Mouse (Mus musculus) heart, adult 9 months (tissue): ENCODE measurements around the gene Mylk4.

ENCODE experiments used
- DNase-seq, 2 experiments: peaks; one replicate each; pipeline ENCODE4 v3.0.0; 2022; ENCODE audit warnings: low spot score in 2 of 2

Gene Mylk4

DNA sequence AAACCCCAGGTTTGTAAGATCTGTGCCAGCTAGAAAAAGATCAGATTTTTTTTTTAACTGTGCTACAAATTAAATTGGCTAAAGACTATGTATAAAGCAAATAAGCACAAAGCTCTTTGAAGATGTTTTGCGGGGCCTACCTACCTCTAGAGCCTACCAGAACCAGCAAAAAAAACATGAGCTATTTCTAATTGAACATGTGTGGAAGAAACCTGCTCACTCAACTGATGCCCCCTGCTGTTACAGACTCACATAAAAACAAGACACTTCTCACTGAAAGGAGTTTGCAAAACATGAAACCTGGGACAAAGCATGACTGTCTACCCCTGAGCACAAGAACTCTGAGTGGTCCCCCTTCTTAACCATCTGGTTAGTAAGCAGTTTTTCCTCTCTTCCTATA, 13.3 kb upstream of the Mylk4 start:
- DNase-seq: no peak

GRCm38 (mm10) chr13:32795166-32795565, 11.4 kb upstream of the Mylk4 start:
- no peak for DNase-seq

- DNase-seq: peak; percentile 77 to 83
Measured at GRCm38 (mm10) chr13:32794619-32795018, 10.9 kb upstream of the Mylk4 start.

- DNase-seq: no peak
Measured at GRCm38 (mm10) chr13:32789781-32790180, 6.0 kb upstream of the Mylk4 start.

DNA sequence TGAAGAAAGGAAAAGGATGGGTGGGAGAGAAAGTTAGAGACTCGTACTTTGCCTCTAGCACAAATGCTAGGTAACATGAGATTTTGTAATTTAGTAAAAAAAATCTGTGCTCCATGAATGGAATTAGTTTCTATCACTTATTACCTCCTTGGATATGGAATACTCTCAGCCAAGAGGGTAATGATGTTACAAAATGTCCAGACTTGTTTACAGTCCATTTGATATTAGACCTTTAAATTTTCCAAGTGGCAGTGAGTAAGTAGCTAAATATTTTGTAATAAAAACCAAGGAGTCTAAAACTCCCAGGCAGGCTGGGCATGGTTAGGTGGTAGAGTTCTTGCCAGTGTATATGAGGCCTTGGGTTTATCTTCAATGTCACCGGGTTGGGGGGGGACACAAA, 3.8 kb upstream of the Mylk4 start:
- no peak for DNase-seq

DNA sequence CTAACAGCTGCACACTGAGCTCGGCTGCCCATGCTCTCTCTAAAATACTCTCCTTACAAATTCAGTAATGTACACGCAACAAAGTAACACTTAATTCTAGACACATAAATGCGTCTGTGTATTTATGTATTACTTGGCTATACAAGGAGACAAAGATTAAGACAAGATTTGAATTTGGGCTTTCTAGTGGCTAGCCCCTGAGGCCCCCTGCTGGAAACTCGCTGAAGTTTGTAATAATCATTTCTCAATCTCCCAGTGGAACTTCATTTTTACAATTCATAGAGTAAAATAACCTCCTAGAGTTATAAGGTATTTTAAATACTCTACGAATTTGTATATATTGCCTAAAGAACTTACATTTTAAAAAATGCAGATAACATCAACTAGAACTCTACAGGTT, 699 bp downstream of the Mylk4 start:
- no peak for DNase-seq

DNA sequence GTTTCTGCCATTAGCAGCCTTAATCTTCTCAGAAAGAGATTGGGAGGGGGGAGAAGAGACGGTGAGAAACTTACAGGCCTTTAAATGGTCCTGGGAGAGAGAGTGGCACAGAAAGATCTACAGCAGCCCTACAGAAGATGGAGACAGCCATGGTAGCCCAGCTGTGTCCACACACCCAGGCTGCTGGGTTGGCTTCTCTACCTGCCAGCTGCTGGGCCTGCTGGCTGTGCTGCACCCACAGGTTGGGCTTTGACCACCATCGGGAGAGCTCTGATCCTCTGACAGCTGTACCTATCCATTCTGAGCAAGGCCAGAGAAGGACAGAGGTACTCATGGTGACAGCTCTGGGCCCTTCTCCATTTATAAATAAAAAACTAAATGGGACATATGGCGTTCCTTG, 4.9 kb downstream of the Mylk4 start:
- no peak for DNase-seq

GRCm38 (mm10) chr13:32776350-32776749, 7.4 kb downstream of the Mylk4 start:
- peak; percentile 38 to 63 for DNase-seq

DNA sequence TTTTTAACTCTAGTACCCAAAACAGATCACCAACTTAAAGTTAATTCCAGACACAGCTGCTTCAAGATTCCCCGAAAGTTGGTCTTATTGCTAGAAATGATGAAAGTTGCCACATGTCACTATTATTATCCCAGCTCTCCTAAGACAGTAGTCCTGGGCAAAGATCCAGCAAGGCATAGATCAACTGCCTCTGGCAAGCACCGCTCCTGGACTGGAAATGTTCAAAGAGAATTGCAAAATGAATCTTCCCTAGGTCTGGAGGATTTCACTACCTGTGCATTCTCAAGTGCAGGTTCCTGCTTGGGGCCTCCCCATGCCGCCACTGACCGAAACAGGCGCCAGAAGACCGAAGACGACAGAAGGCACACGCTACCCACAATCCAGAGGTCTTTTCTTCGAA, 7.9 kb downstream of the Mylk4 start:
- DNase-seq: no peak

- DNase-seq: no peak
Measured at GRCm38 (mm10) chr13:32769960-32770359, 13.8 kb downstream of the Mylk4 start.

- DNase-seq: peak in 1 of 2 experiments; percentile 48
Measured at GRCm38 (mm10) chr13:32768104-32768503, 15.7 kb downstream of the Mylk4 start.

DNA sequence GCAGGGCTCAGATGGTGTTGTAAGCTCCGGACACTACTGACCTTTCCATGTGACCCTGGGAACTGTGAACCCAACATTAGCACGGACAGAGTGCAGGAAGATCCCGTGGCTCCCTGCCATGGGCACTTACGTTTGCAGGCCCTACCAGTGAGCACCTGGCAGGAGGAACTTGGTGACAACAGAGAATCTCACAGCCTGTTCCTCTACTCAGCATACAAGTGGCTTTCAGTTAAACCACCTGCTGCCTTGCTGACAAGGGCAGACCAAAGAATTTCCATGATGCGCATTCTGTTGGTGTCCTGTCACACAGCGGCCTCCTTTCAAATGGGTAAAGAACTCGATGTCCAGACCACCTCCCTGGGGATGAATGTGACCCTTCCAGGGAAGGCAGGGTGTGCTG, 19.3 kb downstream of the Mylk4 start:
- DNase-seq: peak; percentile 82 to 86

DNA sequence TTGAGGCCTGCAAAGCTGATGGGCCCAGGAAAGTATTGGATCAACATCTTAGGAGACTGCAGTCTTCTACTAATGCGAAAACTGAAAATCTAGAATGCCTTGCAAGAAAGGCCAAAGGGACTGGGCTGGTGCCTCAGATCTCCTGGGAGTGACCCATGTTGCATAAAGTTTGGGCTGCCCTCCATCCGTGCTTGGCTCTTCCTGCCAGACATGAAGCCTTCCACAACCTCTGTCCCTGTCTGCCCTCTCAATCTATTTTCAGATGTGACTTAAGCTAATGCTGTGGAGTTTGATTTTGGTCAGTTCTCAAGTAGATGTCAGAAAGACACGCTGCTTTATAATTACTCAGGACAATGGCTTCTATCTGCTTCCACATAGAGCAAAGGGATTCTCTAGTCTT, 20.6 kb downstream of the Mylk4 start:
- DNase-seq: peak; percentile 74 to 76

- DNase-seq: no peak
Measured at GRCm38 (mm10) chr13:32760795-32761194, 23.0 kb downstream of the Mylk4 start.

DNA sequence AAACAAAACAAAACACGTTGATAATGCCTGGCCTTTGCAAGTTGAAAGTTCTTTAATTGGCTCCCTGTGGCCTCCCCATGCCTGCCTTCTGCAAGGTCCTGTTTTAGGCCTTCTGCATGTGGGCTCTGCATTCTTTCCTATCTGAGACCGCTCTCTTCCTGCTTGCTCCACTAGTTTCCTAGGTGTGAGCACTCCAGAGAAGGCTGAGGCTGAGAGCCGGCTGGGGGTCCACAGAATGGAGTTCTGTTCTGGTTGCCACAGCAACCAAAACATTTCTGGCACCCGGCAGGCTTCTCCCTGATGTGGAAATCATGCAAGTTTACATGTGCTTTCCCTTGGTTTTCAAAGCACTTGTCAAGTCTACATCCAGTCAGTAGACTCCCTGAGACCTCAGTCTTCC, 24.7 kb downstream of the Mylk4 start:
- no peak for DNase-seq

GRCm38 (mm10) chr13:32752066-32752657, 31.6 kb downstream of the Mylk4 start:
- DNase-seq: no peak

- no peak for DNase-seq
Measured at GRCm38 (mm10) chr13:32750507-32750906, 33.2 kb downstream of the Mylk4 start.

GRCm38 (mm10) chr13:32748421-32748820, 35.3 kb downstream of the Mylk4 start:
- no peak for DNase-seq

- DNase-seq: no peak
Measured at GRCm38 (mm10) chr13:32741161-32741560, 42.6 kb downstream of the Mylk4 start.

DNA sequence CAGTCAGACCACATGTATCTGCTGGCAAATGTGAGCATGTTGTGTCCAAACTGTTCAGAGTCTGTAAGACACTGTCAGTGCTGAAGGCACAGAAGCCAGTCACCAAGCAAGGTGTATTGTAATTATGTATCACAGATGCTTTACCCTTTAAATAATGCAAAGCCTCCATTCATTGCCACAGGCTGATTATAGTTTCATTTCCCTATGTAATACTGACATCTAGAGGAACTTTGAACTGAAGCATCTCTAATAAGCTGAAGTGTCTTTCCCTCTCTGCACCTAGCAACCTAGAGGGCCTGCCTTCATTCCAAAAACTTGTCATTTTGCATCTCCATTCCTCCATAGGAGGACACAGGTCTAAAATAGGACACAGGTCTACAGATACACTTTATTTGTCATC, 52.5 kb downstream of the Mylk4 start:
- DNase-seq: no peak

DNA sequence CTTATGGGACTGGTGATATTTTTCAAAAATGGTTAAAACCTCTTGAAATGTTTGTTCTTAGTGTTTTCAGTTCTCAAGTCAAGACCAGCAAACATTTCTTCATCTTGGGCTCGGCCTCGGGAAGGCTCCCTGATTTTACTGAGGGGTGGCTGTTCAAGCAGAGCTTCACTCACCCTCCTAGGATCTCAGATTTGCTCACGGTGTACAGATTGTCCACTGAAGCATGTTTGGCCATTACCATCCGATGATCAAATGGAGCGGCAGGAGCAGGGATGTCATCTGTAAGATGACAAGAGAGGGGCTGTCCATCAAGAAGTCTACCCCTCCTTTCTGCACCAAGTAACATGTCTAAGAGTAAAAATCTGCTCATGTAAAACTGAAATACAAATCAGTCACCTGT, 59.1 kb downstream of the Mylk4 start:
- no peak for DNase-seq

DNA sequence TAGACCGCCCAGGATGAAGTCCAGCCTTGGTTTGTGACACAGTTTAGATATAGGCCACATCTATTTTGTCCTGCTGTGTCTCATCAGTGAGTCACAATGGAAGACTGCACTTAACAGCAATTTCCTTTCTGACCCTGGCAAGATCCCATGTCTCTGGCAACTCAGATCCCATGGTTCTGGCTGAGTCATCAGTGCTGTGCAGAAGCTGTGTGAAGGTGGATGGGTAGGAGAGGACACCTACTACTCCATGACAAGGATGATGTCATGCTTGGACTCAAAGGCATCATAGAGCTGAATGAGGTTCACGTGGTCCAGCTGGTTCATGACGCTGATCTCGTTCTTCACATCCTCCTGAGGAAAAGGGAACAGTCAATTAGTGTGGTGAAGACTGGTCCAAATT, 62.0 kb downstream of the Mylk4 start:
- no peak for DNase-seq

GRCm38 (mm10) chr13:32719284-32719683, 64.5 kb downstream of the Mylk4 start:
- no peak for DNase-seq

DNA sequence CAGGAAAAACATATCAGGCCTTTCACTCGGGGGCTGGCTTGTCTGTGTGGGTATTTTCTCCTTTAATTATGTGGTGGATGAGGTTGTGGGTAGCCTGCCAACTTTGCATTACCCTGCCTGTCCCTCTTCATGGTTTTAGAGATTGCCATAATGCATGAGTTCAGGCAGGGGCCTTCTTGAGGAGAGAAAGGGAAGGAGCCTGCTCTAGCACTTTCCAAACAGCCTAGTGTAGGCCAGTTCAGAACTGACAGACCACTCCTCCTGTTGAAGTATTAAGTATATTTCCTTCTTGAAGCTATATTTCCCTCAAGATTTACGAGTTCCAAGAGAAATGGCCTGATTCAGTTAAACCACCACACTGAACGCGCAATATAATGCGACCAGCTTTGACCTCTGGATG, 66.0 kb downstream of the Mylk4 start:
- no peak for DNase-seq
